Mouse (Mus musculus) adrenal gland, adult 18-20 months (tissue): Measurements from ENCODE around the gene Amn. TPM values are rescaled to one million over a fixed set of nuclear protein-coding genes. Genes with fewer than 3 reads are reported as not detected.

Source experiments
- DNase-seq, 2 experiments: peaks; one replicate each; pipeline ENCODE4 v3.0.0; 2021 to 2022; ENCODE audit warnings: low spot score in 2 of 2
- long read RNA-seq, 2 experiments: library from polyadenylated mRNA; stranded (forward); transcript quantifications; one replicate each; pipeline ENCODE4 v2.0.0; 2021
- total RNA-seq, 2 experiments: library from RNA; stranded (reverse); gene quantifications; 1 replicate in 1 of 2; 2 replicates in 1 of 2; pipeline ENCODE4 v1.2.3; 2021

The Amn gene
- not detected for total RNA-seq
- long read RNA-seq, experiment 1, result 0 reads
- long read RNA-seq, experiment 2, partial matches to known transcripts, result 1 of 3 reads
- long read RNA-seq, experiment 2, other reads (novel, unspliced or antisense), result 0 of 3 reads

GRCm38 (mm10) chr12:111270629-111271277 lies at the start of gene Amn:
TSS of gene Amn (plus strand) at chr12:111271095.
- DNase-seq, result no peak

DNA sequence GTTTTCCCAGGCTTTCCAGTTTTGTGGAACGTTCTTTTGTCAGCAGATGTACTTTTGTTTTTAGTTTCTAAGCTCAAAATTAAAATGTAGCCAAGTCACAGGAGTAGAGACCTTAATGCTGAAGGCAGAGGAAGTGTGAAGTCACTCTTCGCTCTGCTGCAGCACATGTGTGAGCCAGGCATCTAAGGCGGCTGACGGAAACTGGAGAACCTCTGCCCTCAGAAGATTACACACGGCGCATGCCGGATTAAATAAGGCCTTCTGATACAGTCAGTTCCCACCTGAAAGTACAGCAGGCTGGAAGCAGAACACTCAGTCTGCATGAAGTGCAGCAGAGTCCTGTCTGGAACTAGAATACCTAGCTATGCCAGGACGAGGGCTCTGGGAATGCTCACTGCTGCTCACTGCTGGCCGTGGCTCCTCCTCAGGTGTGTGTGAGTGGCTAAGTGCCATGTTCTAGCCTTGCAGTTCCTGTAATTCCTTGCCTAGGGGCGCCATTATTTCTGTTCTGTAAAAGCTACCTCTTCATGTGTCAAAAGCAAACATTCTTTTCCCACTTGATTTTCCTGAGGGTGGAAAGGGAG lies 45.6 kb upstream of the Amn start:
- DNase-seq, result no peak

GRCm38 (mm10) chr12:111227410-111227809 lies 43.5 kb upstream of the Amn start:
- DNase-seq, result no peak

GRCm38 (mm10) chr12:111228488-111228887 lies 42.4 kb upstream of the Amn start:
- DNase-seq, result no peak

GRCm38 (mm10) chr12:111230793-111231192 lies 40.1 kb upstream of the Amn start:
- no peak for DNase-seq

GRCm38 (mm10) chr12:111233798-111234197 lies 37.1 kb upstream of the Amn start:
- DNase-seq, result no peak

DNA sequence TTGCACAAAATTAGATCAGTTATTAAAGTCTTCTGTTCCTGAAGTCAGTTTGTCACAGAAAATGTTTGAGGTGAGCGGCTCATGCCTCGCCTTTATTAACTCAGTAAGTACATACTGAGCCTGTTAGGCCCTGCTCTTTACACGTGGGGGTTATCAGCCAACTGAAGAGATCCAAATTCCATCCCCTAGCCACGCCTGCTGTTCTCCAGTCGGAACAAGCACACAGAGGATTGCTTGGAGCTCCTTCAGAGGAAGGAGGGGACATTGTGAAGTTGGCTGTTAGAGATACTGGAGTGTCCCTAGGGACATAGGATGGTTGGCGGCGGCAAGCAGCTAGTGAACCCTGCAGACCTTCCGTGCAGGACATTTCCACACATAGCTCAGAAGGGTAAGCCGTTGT lies 36.5 kb upstream of the Amn start:
- DNase-seq, result no peak

- DNase-seq, result no peak
Measured at GRCm38 (mm10) chr12:111235631-111236030, 35.3 kb upstream of the Amn start.

- DNase-seq, result no peak
Measured at GRCm38 (mm10) chr12:111237611-111238188, 33.2 kb upstream of the Amn start.

DNA sequence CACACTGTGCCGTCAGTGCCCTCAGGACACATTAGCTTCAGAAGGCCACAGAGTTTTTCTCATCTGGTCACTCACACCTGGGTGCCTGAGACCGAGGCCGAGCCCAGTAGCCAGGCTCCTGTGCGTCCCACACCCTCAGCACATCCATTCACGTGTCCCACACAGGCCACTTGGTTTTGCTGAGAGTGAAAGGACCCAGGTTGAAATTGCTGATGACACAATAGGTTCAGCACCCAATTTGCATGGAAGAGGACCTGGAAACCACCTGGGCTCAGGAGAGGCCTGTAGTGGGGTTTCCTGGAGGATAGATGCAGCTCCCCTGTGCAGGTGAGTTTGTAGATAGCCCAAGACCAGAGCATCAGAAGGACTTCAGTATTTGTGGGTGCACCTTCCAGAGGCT lies 32.5 kb upstream of the Amn start:
- DNase-seq, result no peak

GRCm38 (mm10) chr12:111238778-111239177 lies 32.1 kb upstream of the Amn start:
- no peak for DNase-seq

- no peak for DNase-seq
Measured at GRCm38 (mm10) chr12:111239930-111240329, 31.0 kb upstream of the Amn start.

GRCm38 (mm10) chr12:111241916-111242315 lies 29.0 kb upstream of the Amn start:
- DNase-seq, result no peak

DNA sequence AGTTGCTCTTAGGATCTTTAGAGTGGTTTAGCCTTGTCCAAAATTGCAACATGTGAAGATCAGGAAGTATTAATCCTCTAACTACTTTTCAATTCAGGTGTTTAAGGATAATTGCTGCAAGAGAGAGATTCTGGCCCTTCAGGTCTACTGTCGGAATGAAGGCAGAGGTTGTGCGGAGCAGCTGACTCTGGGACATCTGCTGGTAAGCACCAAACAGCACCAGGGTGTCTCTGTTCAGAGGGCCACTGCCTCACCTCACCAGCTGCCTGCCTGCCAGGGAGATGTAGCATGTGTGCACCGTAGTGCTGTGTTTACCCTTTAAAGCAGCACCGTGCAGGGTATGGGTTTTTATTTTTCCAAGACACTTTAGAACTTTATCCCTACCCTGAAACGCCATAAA lies 28.5 kb upstream of the Amn start:
- DNase-seq, result no peak

GRCm38 (mm10) chr12:111243733-111244132 lies 27.2 kb upstream of the Amn start:
- no peak for DNase-seq

GRCm38 (mm10) chr12:111245070-111245469 lies 25.8 kb upstream of the Amn start:
- DNase-seq, result no peak

GRCm38 (mm10) chr12:111246808-111247464 lies 24.0 kb upstream of the Amn start:
- DNase-seq, result no peak

GRCm38 (mm10) chr12:111249095-111249494 lies 21.8 kb upstream of the Amn start:
- DNase-seq, result no peak

- DNase-seq, result no peak
Measured at GRCm38 (mm10) chr12:111250116-111250515, 20.8 kb upstream of the Amn start.

DNA sequence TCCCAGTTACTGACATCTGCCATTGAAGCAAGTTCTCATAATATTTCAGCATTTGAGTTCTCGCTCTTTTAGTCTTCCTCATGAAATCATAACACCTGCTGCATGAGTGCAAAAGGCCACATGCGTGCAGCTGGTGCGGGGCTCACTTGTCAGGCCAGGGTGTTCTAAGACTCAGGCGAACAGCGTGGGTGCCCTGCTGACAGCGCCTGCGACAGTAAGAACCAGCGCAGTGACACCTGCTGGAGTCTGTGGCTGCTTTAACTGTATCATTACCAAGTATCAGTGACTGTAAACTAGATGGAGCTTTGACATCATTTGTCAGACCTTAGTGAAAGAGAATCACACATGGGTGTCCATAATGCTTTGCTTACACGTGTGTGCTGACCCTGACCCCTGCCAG lies 19.7 kb upstream of the Amn start:
- no peak for DNase-seq

- DNase-seq, result no peak
Measured at GRCm38 (mm10) chr12:111263650-111264049, 7.2 kb upstream of the Amn start.

GRCm38 (mm10) chr12:111265212-111265611 lies 5.7 kb upstream of the Amn start:
- no peak for DNase-seq
